In the genomic region with DNA sequence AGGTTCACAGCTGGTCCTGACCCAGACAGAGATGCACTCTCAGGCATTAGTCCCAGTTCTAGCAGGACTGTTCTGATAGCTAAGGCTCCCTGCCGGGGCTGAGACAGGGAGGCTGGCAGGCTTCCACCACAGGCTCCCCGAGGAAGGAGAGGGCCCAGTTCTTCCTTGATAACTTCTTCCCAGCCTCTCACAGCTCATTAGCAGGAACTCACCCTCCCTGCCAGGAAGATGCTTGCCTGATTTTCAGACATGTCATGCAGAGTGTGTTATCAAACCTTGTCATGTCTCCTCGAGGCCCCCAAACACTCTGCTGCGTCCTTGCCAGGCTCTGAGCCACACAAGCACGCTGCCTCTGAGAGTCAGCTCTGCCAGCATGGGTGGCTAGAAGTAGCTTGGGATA, we compare ENCODE assay signal across 9 mouse cellular contexts. TPM values are rescaled to one million over a fixed set of nuclear protein-coding genes. Genes with fewer than 3 reads are reported as not detected.
A peak's percentile ranks its signal among the peaks of the same experiment; 100 is the strongest.
DNase-seq lines count a peak whose midpoint lies in the region; ATAC-seq and TF ChIP-seq lines count a peak whose summit lies in the region.
"Had no signal": no experiment of that assay in that cellular context is flagged by ENCODE, and none has a peak within 500 bp of the region (broad histone marks: within the 10 kb centered on the region; RNA-seq: fewer than 3 reads in every experiment).

No protein-coding gene starts in this region.

- TF ChIP-seq POLR2A in liver, adult 2 months (IDR thresholded peaks at IDR 0.05; ENCODE audit: extremely low read depth, insufficient read depth, low read length) = no peak

- H3K4me1 ChIP-seq in liver, adult 2 months (ENCODE audit: control insufficient read depth, insufficient read depth, low read length) = peaks cover 2% of the 10 kb centered on the region; the same call in 1 of the 2 replicates
- H3K4me1 ChIP-seq in liver, embryonic 11.5 days (replicated peaks; ENCODE audit: control insufficient read depth, insufficient read depth, low read length) = peaks cover 35% of the 10 kb centered on the region
- H3K4me1 ChIP-seq in forebrain, embryonic 14.5 days (ENCODE audit: control insufficient read depth, insufficient read depth, low read length) = no peaks in the 10 kb centered on the region

- no peak for ATAC-seq in liver, embryonic 11.5 days (replicated peaks; ENCODE audit: low FRiP score)
- ATAC-seq in forebrain, embryonic 14.5 days = peak; percentile 67; the same call in 1 of the 2 replicates
- ATAC-seq in megakaryocyte-erythroid progenitor cell, adult 5-6 weeks (replicated peaks; ENCODE audit: low FRiP score, low TSS enrichment, poor library complexity, severe bottlenecking) = peak; percentile 56; the same call in 1 of the 2 replicates
- no peak for ATAC-seq in activated CD4-positive, CD25-positive, alpha-beta regulatory T cell, adult 4 months
- ATAC-seq: Patski had no signal

- H3K36me3 ChIP-seq in liver, adult 2 months (ENCODE audit: control insufficient read depth, insufficient read depth, low read length) = no peaks in the 10 kb centered on the region
- no peaks in the 10 kb centered on the region for H3K36me3 ChIP-seq in liver, embryonic 11.5 days (ENCODE audit: control insufficient read depth, insufficient read depth, low read length)
- H3K36me3 ChIP-seq in forebrain, embryonic 14.5 days (ENCODE audit: control insufficient read depth, insufficient read depth, low read length) = no peaks in the 10 kb centered on the region

- WGBS in liver, adult 2 months = 54% methylated on average over 5 of the region's 5 CpGs
- WGBS in liver, embryonic 11.5 days = 25% methylated on average over 5 of the region's 5 CpGs
- WGBS in forebrain, embryonic 14.5 days = 50% methylated on average over 5 of the region's 5 CpGs

- no peak for TF ChIP-seq CTCF in liver, adult 2 months (IDR thresholded peaks at IDR 0.05; ENCODE audit: low read depth, low read length)

- no peak overlapping the region for H3K4me2 ChIP-seq in liver, embryonic 11.5 days
- H3K4me2 ChIP-seq in forebrain, embryonic 14.5 days (ENCODE audit: low read length) = no peak overlapping the region

- no peaks in the 10 kb centered on the region for H3K9me3 ChIP-seq in liver, embryonic 11.5 days (ENCODE audit: control insufficient read depth, low read length)
- no peaks in the 10 kb centered on the region for H3K9me3 ChIP-seq in forebrain, embryonic 14.5 days (replicated peaks; ENCODE audit: control insufficient read depth, low read length)

- no peaks in the 10 kb centered on the region for H3K79me2 ChIP-seq in liver, adult 2 months (ENCODE audit: control insufficient read depth, insufficient read depth, low read length)

- H3K27me3 ChIP-seq in liver, adult 2 months (ENCODE audit: control insufficient read depth, insufficient read depth, low read length) = no peaks in the 10 kb centered on the region
- H3K27me3 ChIP-seq in liver, embryonic 11.5 days (replicated peaks; ENCODE audit: control insufficient read depth, insufficient read depth, low read length) = no peaks in the 10 kb centered on the region
- H3K27me3 ChIP-seq in forebrain, embryonic 14.5 days (replicated peaks; ENCODE audit: control insufficient read depth, insufficient read depth, low read length) = no peaks in the 10 kb centered on the region
- H3K27me3 ChIP-seq: Patski had no signal

- DNase-seq in liver, adult 2 months (ENCODE audit: extremely low read depth, low read depth, low spot score) = peak; percentile 20
- no peak for DNase-seq in liver, embryonic 11.5 days (ENCODE audit: low spot score)
- peak; percentile 77 for DNase-seq in forebrain, embryonic 14.5 days (ENCODE audit: low spot score)
- peak; percentile 41 for DNase-seq in heart, adult 8-10 months (ENCODE audit: low spot score)
- DNase-seq in layer of hippocampus, adult 8-10 months (ENCODE audit: low spot score in 2 of 2) = no peak

- H3K27ac ChIP-seq in liver, adult 2 months (replicated peaks; ENCODE audit: insufficient read depth, low read depth, low read length) = no peak overlapping the region
- no peak overlapping the region for H3K27ac ChIP-seq in liver, embryonic 11.5 days (ENCODE audit: low read depth, low read length)
- H3K27ac ChIP-seq in forebrain, embryonic 14.5 days (ENCODE audit: low read depth, low read length) = peak overlapping the region; percentile 39; the same call in 1 of the 2 replicates

- H3K4me3 ChIP-seq in liver, adult 2 months (ENCODE audit: insufficient read depth, low read depth, low read length) = no peak overlapping the region
- no peak overlapping the region for H3K4me3 ChIP-seq in liver, embryonic 11.5 days (ENCODE audit: low read depth, low read length)
- H3K4me3 ChIP-seq in forebrain, embryonic 14.5 days (ENCODE audit: low read depth, low read length) = no peak overlapping the region
- H3K4me3 ChIP-seq: megakaryocyte, embryonic 14.5 days had no signal

- no peak overlapping the region for H3K9ac ChIP-seq in liver, adult 2 months (ENCODE audit: low read depth, low read length)
- no peak overlapping the region for H3K9ac ChIP-seq in liver, embryonic 11.5 days (ENCODE audit: low read depth, low read length)
- H3K9ac ChIP-seq in forebrain, embryonic 14.5 days (ENCODE audit: low read length) = no peak overlapping the region

RNA-seq across cellular contexts. Expression of a gene that starts 54.1 kb away (rescaled TPM):
- total RNA-seq in liver, adult 2 months (2014; rRNA removed) = 0.74 and 1.1 TPM in 2 replicates
- polyA plus RNA-seq in liver, adult 2 months (2012; rRNA removed) = 1.2 and 2.4 TPM in 2 replicates
- polyA plus RNA-seq in liver, embryonic 11.5 days (2014; fragmentation: Nextera tagmentation; extraction: Ambion mirVana) = 12.4 and 13.1 TPM in 2 replicates
- polyA plus RNA-seq in forebrain, embryonic 14.5 days (2014; fragmentation: Nextera tagmentation; extraction: Ambion mirVana) = 10.2 and 12.4 TPM in 2 replicates
- total RNA-seq in heart, adult 8-10 months (2022) = 10 to 100 TPM; 17.1 to 20.4 (median 19.4) TPM
- 17.7 and 18.4 TPM in 2 replicates for total RNA-seq in megakaryocyte-erythroid progenitor cell, adult 5-6 weeks (2014; fragmentation: Nextera tagmentation)
- 1.6 and 3.6 TPM in 2 replicates for total RNA-seq in megakaryocyte-erythroid progenitor cell, adult 5-6 weeks (2017)
- 10 to 100 TPM; 18.4 to 22.8 (median 21.2) TPM for total RNA-seq in layer of hippocampus, adult 8-10 months (2022)
- under 1 TPM in 1 of 2 experiments, not detected in 1; 0.48 TPM for polyA plus RNA-seq in activated CD4-positive, CD25-positive, alpha-beta regulatory T cell, adult 4 months (2017; shearing (Covaris generic))

Comparison
In these comparisons a context has a peak if more than half of its experiments do, and no peak if none do; other contexts are left out.
1. DNase-seq: peak in liver, adult 2 months (single experiment), forebrain, embryonic 14.5 days (single experiment) and heart, adult 8-10 months (single experiment); none in liver, embryonic 11.5 days (single experiment) and layer of hippocampus, adult 8-10 months (0 of 2).
2. ATAC-seq: peak in forebrain, embryonic 14.5 days (single experiment) and megakaryocyte-erythroid progenitor cell, adult 5-6 weeks (single experiment); none in liver, embryonic 11.5 days (single experiment) and activated CD4-positive, CD25-positive, alpha-beta regulatory T cell, adult 4 months (single experiment).